Mouse (Mus musculus) T-cell, adult 66 days (primary cell): Measurements from ENCODE around the gene Ambn. TPM values are rescaled to one million over a fixed set of nuclear protein-coding genes. Genes with fewer than 3 reads are reported as not detected.

Source experiments
- total RNA-seq, 2 experiments: library from RNA; stranded (reverse); gene quantifications; 3 replicates in 1 of 2; 4 replicates in 1 of 2; pipeline ENCODE4 v1.2.4; 2023

The Ambn gene
- not detected for total RNA-seq

DNA sequence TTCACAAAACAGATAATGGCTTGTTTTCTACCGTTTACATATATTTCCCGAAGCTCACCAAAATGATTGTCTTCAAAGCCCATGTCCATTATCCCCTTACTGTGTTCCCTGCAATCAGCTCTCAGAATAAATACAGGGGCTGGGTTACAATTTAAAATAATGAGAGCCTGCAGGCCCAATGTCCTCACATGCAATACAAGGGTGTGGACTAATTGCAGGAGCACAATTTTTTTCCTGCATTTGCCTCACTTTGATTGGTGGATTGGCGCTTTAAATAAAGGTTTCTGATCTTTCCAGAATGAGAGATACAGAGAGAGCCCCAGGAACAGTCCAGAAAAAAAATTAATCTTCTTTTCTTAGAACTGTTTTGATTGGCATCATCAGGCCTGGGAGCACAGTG is at the start of gene Ambn:
Ambn (plus strand) TSS at position 301 of the 400 bp plus-strand sequence.

GRCm38 (mm10) chr5:88487675-88488074 is 31.9 kb downstream of the Ambn start, which contains the start of gene Enam:
TSS of gene Enam (plus strand) at chr5:88487975.

Other genes starting within 250 kb of the Ambn start
- gene Gm7714, start 187.1 kb upstream of the Ambn start, total RNA-seq, result not detected
- gene Prol1, start 138.7 kb upstream of the Ambn start, total RNA-seq, result not detected
- gene Amtn, start 79.9 kb upstream of the Ambn start, total RNA-seq, result not detected
- not detected for gene Enam, start 32.0 kb downstream of the Ambn start, total RNA-seq
- gene Jchain, start 71.9 kb downstream of the Ambn start, total RNA-seq, result 1 to 10 TPM; 1.1 to 4.1 TPM
- gene Utp3, start 98.5 kb downstream of the Ambn start, total RNA-seq, result 10 to 100 TPM; 47.8 to 52.2 TPM
- 1 to 10 TPM; 6.2 TPM for gene Rufy3, start 109.0 kb downstream of the Ambn start, total RNA-seq
- gene Grsf1, start 220.2 kb downstream of the Ambn start, total RNA-seq, result 10 to 100 TPM; 39.3 to 53.6 TPM